Mouse (Mus musculus) left cerebral cortex, postnatal 36 days (tissue): Measurements from ENCODE around the gene Rnf103. TPM values are rescaled to one million over a fixed set of nuclear protein-coding genes. Genes with fewer than 3 reads are reported as not detected.

ENCODE experiments used
- total RNA-seq, 2 experiments: library from RNA; stranded (reverse); gene quantifications; 2 replicates each; pipeline ENCODE4 v1.2.3; 2021

Gene Rnf103
- total RNA-seq, 2 experiments from 2014 or later = 51.0 to 51.4 TPM

Other genes with a start within 250 kb of the Rnf103 start
- 10 to 100 TPM; 14.1 to 15.2 TPM for gene Krcc1, start 222.2 kb upstream of the Rnf103 start, total RNA-seq
- gene Smyd1, start 171.7 kb upstream of the Rnf103 start, total RNA-seq = 1 to 10 TPM; 1.3 to 1.4 TPM
- gene Cd8b1, start 171.1 kb upstream of the Rnf103 start, total RNA-seq = not detected
- gene Cd8a, start 120.5 kb upstream of the Rnf103 start, total RNA-seq = not detected
- gene Rmnd5a, start 53.3 kb upstream of the Rnf103 start, total RNA-seq = 10 to 100 TPM; 91.4 to 98.7 TPM
- gene Chmp3, start 49.9 kb downstream of the Rnf103 start, total RNA-seq = 100 to 1,000 TPM; 105 to 109 TPM
- gene Kdm3a, start 139.1 kb downstream of the Rnf103 start, total RNA-seq = 10 to 100 TPM; 37.7 to 60.2 TPM
- gene Reep1, start 213.7 kb downstream of the Rnf103 start, total RNA-seq = 10 to 100 TPM; 86.9 to 94.9 TPM